Mouse (Mus musculus) ES-E14 (cell line): ENCODE results near the gene Dennd4b. TPM values are rescaled to one million over a fixed set of nuclear protein-coding genes. Genes with fewer than 3 reads are reported as not detected.
"Not testable (repeated sequence)": the region's sequence is repeated elsewhere in the genome, so short reads cannot be mapped to it uniquely, and the experiment has no call there.

Experiments used
- DNase-seq: peaks from one replicate; pipeline ENCODE4 v3.0.0-alpha.2; 2013; ENCODE audit warnings: low read depth, low spot score
- H3K27ac ChIP-seq: 2 replicates; pipeline ENCODE4 v1.5.1; 2012; ENCODE audit warnings: low read depth, mild to moderate bottlenecking, low read length, moderate library complexity, mixed read lengths; ENCODE audit not compliant: poor library complexity, insufficient read depth, severe bottlenecking
- H3K36me3 ChIP-seq: 2 replicates; pipeline ENCODE4 v1.6.1; 2012; ENCODE audit warnings: mild to moderate bottlenecking, low read length, moderate library complexity, mixed read lengths; ENCODE audit not compliant: control insufficient read depth, poor library complexity, insufficient read depth, severe bottlenecking
- H3K4me1 ChIP-seq, 2 experiments: fragments of 150-350 bp in 1 of 2; sonication (generic) in 1 of 2; 2 replicates each; pipeline ENCODE4 v1.6.1; 2012; ENCODE audit warnings: low read length in 2 of 2, mild to moderate bottlenecking in 1 of 2, mixed read lengths in 1 of 2; ENCODE audit not compliant: control insufficient read depth in 2 of 2, insufficient read depth in 2 of 2, poor library complexity in 1 of 2
- H3K4me3 ChIP-seq, 2 experiments: fragments of 150-350 bp in 1 of 2; sonication (generic) in 1 of 2; 2 replicates each; pipeline ENCODE4 v1.5.1; 2012; ENCODE audit warnings: low read length in 2 of 2, low read depth in 1 of 2, mild to moderate bottlenecking in 1 of 2, mixed read lengths in 1 of 2; ENCODE audit not compliant: insufficient read depth in 1 of 2, poor library complexity in 1 of 2, severe bottlenecking in 1 of 2
- H3K9ac ChIP-seq: 2 replicates; pipeline ENCODE4 v1.6.1; 2012; ENCODE audit warnings: low read depth, mild to moderate bottlenecking, low read length, mixed read lengths; ENCODE audit not compliant: poor library complexity, insufficient read depth, severe bottlenecking
- H3K9me3 ChIP-seq: fragments of 150-350 bp; sonication (generic); 2 replicates; pipeline ENCODE4 v1.6.1; 2012; ENCODE audit warnings: low read depth, mild to moderate bottlenecking, low read length; ENCODE audit not compliant: control insufficient read depth, insufficient read depth
- CHD2 ChIP-seq: IDR thresholded peaks from 2 replicates; pipeline ENCODE4 v1.6.1; 2014; ENCODE audit warnings: mild to moderate bottlenecking, low read depth, low read length, inconsistent platforms
- HCFC1 ChIP-seq: IDR thresholded peaks from 2 replicates; pipeline ENCODE4 v1.6.1; 2012; ENCODE audit warnings: low read length, inconsistent platforms, borderline replicate concordance; ENCODE audit not compliant: insufficient read depth
- MAFK ChIP-seq: IDR thresholded peaks from 2 replicates; pipeline ENCODE4 v1.6.1; 2014; ENCODE audit warnings: mild to moderate bottlenecking, low read depth, low read length, inconsistent platforms; ENCODE audit not compliant: insufficient read depth
- ZC3H11A ChIP-seq: IDR thresholded peaks from 2 replicates; pipeline ENCODE4 v1.6.1; 2012; ENCODE audit warnings: low read depth, mild to moderate bottlenecking, inconsistent platforms, low read length, borderline replicate concordance
- ZNF384 ChIP-seq: IDR thresholded peaks from 2 replicates; pipeline ENCODE4 v1.6.1; 2012; ENCODE audit warnings: low read depth, low read length, inconsistent platforms
- in situ Hi-C, 2 experiments: fragments of 600-800 bp; cut with MboI; formaldehyde crosslinking; loops; one replicate each; pipeline ENCODE4 v1.15.1; 2025; ENCODE audit warnings: low sequenced_read_pairs in 2 of 2, inconsistent platforms in 1 of 2; ENCODE audit not compliant: unreplicated experiment in 2 of 2
- total RNA-seq: library from RNA; depleted of rRNA; stranded (reverse); fragments of 300-350 nt; gene quantifications from 2 replicates; pipeline ENCODE4 v1.2.3, GENCODE M21; 2012

The Dennd4b gene
- total RNA-seq, 1 experiment = 4.1 TPM

DNA sequence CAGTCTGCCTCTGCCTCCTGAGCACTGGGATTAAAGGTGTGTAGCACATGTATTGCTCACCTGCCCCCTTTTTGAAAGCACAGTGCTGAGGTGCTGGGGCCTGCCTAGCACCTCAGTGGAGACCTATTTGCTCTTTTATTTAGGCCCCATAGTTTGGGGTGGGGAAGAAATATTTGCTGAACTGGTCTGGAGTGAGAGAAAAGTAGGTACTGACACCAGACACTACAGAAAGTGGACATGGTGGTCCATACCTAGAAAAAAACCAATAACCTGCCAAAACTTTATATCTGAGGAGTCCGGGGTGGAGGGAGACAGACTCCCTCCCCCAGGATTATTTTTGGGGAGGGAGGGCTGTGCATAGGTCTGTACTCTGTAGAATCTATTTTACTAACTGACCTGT is 11.8 kb upstream of the Dennd4b start:
- H3K36me3 ChIP-seq = peaks cover 15% of the 10 kb centered on the region
- DNase-seq, H3K27ac ChIP-seq, in situ Hi-C loops, H3K9ac ChIP-seq, H3K9me3 ChIP-seq, H3K4me1 ChIP-seq, H3K4me3 ChIP-seq: not testable (repeated sequence)

DNA sequence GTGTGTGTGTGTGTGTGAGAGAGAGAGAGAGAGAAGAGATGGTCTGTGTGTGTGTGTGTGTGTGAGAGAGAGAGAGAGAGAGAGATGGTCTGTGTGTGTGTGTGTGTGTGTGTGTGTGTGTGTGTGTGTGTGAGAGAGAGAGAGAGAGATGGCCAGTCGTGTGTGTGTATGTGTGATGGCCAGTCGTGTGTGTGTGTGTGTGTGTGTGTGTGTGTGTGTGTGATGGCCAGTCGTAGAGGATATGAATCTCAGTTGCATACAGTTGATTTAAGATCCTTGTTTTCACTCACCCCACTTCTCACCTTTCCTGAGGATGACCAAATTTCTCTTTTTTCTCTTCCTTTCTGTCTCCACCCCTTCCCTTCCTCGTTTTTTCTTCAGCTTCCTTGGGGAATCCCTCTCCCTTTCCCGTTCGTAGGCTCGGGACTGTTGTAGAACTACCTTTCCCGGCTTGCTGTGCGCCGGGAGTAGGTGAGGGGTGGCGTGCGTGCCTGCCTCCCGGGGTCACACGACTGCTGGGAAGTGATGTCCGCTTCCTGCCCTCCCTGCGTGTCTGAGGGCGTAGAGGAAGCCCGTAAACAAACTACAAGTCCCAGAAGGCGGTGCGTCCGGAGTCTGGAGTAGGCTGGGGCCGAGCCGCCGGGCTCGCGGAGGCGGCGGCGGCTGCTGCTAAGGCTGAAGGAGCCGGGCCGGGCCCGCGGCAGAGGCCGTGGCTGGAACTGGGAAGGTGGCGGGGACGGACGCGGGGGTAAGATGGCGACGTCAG is 11.1 kb upstream of the Dennd4b start, which contains the start of gene Crtc2:
Crtc2 (plus strand) TSS at position 511 of the 766 bp plus-strand sequence.
- peaks cover 15% of the 10 kb centered on the region for H3K36me3 ChIP-seq
- in situ Hi-C loops = no loop called here
- DNase-seq = peak; percentile 93

GRCm38 (mm10) chr3:90254419-90255193 is 10.4 kb upstream of the Dennd4b start:
- Histone ChIP-seq H3K27ac (peak overlapping the region; percentile 62; the same call in 1 of the 2 replicates), H3K4me1 (peaks cover 3 to 4% of the 10 kb centered on the region in 2 experiments; a peak in 3 of 4 replicates), H3K9me3 (no peaks in the 10 kb centered on the region), H3K4me3 (peak overlapping the region; percentile 96 to 97), H3K36me3 (peaks cover 23% of the 10 kb centered on the region), H3K9ac (peak overlapping the region; percentile 91)
- DNase-seq = no peak
- no peak for TF ChIP-seq MAFK
- no peak for TF ChIP-seq CHD2
- no peak for TF ChIP-seq HCFC1
- no peak for TF ChIP-seq ZC3H11A
- TF ChIP-seq ZNF384 = no peak
- in situ Hi-C loops = no loop called here

More for the DNA sequence above, 11.1 kb upstream of the Dennd4b start, which contains the start of gene Crtc2:
- Histone ChIP-seq H3K9ac (peak within 1 kb of the TSS; percentile 91), H3K9me3 (no peaks in the 10 kb centered on the region), H3K4me1 (peaks cover 3 to 4% of the 10 kb centered on the region in 2 experiments; a peak in 3 of 4 replicates), H3K4me3 (peak within 1 kb of the TSS; percentile 96 to 97), H3K27ac (peak within 1 kb of the TSS; percentile 62; the same call in 1 of the 2 replicates)
- TF ChIP-seq ZC3H11A (no peak), HCFC1 (peak; percentile 98)

GRCm38 (mm10) chr3:90255194-90255565 is 9.8 kb upstream of the Dennd4b start:
- in situ Hi-C loops = no loop called here
- peak overlapping the region; percentile 91 for H3K9ac ChIP-seq
- no peaks in the 10 kb centered on the region for H3K9me3 ChIP-seq
- TF ChIP-seq MAFK (no peak), ZNF384 (no peak), ZC3H11A (no peak), CHD2 (no peak)
- peaks cover 27% of the 10 kb centered on the region for H3K36me3 ChIP-seq
- H3K4me1 ChIP-seq = peaks cover 3 to 4% of the 10 kb centered on the region in 2 experiments; a peak in 2 of 4 replicates
- no peak for DNase-seq
- peak overlapping the region; percentile 96 to 97 for H3K4me3 ChIP-seq
- H3K27ac ChIP-seq = no peak overlapping the region
